Mouse (Mus musculus): ENCODE data around the gene Cc2d2b. TPM values are rescaled to one million over a fixed set of nuclear protein-coding genes. Genes with fewer than 3 reads are reported as not detected.

The Cc2d2b gene
- 0.01 TPM in 1 of 2 replicates, not detected in the other for polyA plus RNA-seq (2012; rRNA removed; ENCODE audit: low replicate concordance)

DNA sequence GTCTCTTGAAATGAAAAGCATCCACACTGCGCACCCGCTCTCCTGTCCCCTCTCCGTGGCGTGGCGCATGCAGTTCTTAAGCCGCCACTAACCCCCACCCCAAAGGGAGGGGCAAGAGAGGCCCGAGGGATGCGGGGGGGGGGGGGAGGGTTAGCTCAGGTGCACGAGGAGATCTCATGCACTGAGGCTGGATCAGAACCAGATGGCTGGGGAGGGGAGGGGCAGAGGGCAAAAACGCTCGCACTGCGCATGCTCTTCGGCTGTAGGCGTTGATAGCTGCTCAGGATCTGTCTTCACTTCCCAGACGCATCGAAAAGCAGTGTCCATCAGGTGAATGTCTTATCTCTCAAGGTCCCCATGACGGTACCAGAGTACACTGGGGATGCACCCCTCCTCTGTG, at the start of gene Cc2d2b:
Cc2d2b (plus strand) TSS at position 195 of the 400 bp plus-strand sequence.

DNA sequence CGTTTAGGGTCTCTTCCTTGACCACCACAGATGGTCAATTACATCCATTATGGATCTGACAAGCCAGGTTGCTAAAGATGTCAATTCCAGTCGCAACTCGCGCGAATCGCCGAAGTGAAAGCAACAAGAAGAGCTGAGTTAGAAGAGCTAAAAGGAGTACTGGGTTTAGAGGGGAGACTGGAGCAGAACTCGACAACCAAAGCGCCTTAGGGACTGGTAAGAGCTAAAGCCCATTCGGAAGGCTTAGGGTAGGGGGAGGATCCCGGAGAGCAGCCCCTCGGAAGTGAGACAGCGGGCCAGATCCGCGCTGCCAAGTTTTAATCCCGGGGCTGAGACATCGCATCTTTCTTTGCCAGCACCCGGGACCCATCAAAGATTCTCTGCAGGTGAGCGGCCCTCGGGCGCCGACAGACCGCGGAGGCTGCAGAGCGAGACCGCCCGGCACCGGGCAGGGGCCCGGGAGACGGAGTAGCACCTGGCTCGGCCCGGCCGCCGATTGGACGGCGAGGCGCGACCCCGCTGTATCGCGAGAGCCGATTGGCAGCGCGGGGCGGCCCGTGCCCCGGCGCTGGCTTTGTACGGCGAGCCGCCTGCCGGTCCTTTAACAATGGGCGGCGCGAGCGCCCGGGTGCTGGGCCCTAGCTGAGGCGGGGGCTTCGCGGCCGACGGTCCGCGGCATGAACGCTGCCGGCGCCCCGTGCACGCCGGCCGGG, 82.3 kb downstream of the Cc2d2b start, which contains the start of gene Ccnj:
Ccnj (plus strand) TSS at position 577 of the 713 bp plus-strand sequence.

Other genes with a start within 250 kb of the Cc2d2b start
- gene Sorbs1, start 235.0 kb upstream of the Cc2d2b start, polyA plus RNA-seq (2012; rRNA removed; ENCODE audit: low replicate concordance): 95.6 and 213 TPM in 2 replicates
- 13.1 and 68.6 TPM in 2 replicates for gene Aldh18a1, start 160.3 kb upstream of the Cc2d2b start, polyA plus RNA-seq (2012; rRNA removed; ENCODE audit: low replicate concordance)
- gene Tctn3, start 136.5 kb upstream of the Cc2d2b start, polyA plus RNA-seq (2012; rRNA removed; ENCODE audit: low replicate concordance): 9.0 and 18.6 TPM in 2 replicates
- gene Entpd1, start 136.4 kb upstream of the Cc2d2b start, polyA plus RNA-seq (2012; rRNA removed; ENCODE audit: low replicate concordance): 20.9 and 51.8 TPM in 2 replicates
- gene Ccnj, start 82.5 kb downstream of the Cc2d2b start, polyA plus RNA-seq (2012; rRNA removed; ENCODE audit: low replicate concordance): 5.3 and 8.0 TPM in 2 replicates
- 1.0 and 1.5 TPM in 2 replicates for gene Zfp518a, start 146.0 kb downstream of the Cc2d2b start, polyA plus RNA-seq (2012; rRNA removed; ENCODE audit: low replicate concordance)
- gene Blnk, start 245.8 kb downstream of the Cc2d2b start, polyA plus RNA-seq (2012; rRNA removed; ENCODE audit: low replicate concordance): 4.4 and 12.1 TPM in 2 replicates

All from subcutaneous adipose tissue, adult 2 months (tissue).